Mouse (Mus musculus) right cerebral cortex, postnatal 14 days (tissue): ENCODE measurements around the gene Tmem182.

Source experiments
- DNase-seq: peaks from one replicate; pipeline ENCODE4 v3.0.0; 2022

Tmem182 gene

DNA sequence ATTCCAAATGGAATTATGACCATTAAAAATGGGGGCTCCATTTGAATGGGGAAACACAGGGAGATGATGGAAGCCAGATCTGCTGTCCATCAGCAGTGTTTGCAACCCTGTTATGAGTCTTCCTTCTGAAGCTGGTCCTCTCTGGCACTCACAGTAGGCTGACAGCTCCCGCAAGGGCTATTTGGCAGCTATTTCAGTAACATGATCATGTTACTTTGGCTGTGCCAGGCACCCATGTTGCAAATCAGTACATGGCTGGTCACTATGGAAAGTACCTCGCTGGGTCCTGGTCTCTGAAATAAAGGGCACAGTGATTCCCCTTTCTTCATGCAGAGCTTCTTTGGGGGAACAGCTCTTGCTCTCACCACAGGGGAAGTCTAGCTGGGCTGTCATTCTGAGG lies 62.2 kb downstream of the Tmem182 start:
- DNase-seq, result no peak

DNA sequence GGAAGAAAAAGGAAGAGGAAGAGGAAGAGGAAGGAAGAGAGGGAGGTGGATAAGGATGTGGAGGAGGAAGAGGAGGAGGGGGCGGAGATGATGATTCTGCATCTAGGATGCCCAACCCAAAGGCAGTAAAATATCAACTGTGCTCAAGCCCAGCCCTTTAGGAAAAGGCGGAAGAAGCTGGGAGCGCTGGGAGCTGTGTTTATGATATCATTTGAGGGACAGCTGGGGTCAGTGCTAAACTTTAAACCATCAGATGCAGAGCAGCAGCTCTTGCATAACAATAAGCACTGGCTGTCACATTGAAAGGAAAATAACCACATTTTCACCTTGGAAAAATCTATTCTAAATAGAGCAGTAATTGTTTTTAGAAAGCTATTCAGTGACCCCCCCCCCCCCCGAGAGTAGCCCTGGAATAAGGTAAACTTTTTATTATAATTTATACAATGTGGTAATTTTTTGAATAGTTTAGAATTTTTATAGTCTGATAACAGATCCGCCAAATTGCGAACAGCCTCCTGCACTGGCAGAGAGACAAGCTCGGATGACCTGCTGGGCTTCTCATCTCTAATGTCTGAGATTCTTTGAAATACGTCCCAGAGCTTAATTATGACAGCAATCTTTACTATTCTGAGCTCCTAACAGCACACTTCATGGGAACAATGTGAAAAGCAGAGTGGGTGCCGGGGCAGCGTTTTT lies 68.5 kb downstream of the Tmem182 start:
- DNase-seq, result no peak

DNA sequence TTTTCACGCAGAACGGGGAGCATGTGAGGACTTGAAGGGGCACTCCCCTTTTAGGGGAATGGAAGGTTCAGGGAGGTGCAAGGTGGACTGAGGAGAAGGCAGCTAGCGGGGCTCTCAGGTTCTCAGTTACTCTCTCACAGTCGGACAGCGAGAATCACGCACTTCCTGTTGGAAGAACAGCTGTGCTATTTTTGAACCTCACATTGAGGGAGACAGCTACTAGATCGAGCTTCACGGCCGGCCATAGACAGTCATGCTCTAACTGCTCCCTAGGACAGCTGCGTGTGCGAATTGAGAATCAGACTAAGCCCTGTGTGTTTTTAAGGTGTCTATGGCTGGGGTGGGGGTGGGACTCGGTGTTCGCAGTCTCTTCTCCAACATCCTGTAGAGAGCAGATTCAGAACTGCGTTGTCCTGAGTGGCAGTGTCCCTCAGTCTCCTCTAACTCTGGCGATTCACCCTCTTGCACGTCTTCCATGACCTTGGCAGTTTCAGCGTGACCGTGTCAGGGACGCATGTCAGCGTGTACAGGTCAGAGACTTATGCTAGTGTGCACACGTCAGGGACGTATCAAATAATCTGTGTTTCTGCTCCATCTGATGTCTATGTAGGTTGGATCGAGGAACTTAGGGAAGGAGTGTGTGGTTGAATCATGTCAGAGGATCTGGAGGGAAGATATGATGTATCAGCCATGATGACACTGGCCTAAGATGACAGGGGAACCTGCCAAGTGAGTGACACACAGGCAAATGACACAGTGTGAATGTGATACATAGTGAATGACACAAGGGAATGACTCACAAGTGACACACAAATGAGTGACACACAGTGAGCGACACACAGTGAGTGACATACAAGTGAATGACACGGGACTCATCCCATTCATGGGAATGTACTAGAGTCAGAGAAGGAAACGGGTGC lies 69.3 kb downstream of the Tmem182 start:
- DNase-seq, result no peak

DNA sequence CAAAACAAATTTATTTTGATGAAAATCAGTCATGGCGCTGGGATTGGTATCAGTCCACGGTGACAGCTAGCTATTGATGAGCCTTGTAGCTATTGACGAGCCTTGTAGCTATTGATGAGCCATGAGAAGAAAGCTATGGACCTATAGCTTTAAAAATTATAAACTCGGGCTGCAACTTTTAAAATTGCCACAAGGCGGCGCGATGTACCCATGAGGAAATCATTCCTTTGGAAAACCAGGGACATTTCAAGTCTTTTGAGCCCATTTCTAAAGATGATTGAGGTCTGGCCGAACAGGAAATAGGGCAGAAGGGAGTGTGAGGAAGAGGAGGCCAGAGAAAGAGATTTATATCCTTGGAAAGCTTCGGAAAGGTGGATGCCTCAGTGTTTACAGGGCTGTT lies 73.7 kb downstream of the Tmem182 start:
- peak; percentile 81 for DNase-seq

DNA sequence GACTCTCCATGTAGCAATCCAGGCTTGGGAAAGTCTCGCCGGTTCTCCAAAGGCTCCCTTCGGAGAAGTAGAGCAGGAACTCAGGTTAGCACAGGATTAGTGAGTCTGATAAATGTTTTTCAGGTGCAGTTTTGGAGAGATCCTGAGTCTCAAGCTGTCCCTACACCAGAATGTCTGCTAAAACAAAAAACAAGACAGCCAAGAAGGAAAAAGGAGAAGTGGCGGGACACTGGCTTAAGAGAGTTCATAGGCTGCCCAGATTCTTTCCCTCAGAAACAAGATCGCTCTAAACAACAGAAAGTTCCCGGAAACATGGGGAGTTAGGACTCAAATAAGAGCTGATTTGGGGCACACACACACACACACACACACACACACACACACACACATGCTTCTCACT lies 74.1 kb downstream of the Tmem182 start:
- DNase-seq, result no peak

DNA sequence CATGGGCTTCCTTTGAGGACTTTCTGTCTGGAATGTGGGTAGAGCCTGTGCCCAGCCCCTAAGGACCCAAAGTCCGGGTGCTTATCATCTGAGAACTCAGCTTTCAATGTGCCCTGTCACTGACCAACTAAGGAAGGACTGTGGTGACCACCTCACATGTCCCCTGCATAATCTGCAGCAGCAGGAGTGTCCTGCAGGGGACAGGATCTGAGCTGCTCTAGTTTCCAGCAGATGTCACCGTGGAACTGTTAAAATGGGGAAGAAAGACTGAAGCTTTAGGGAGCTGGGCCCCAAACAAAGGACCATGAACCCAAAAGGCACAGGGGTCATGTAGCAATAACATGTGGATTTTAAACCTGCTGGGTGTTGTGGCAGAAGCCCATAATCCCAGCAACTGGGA lies 75.1 kb downstream of the Tmem182 start:
- no peak for DNase-seq

DNA sequence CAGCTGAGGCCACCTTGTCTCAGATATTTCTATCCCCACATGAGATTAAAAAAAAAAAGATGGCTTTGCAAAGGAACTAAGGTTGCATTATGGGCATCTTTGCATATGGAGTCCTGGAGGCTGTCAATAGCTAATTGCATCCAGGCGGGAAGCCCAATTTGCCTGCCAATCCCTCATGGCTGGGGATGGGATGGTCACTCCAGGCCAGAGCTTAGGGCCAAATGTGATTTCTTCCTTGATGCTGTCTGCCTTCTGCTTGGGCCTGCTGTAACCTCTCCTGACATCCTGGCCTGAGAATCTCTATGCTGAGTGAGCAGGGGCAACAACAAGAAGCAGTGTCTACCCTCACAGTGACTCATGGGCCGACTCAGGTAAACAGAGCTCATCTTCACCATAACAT lies 78.5 kb downstream of the Tmem182 start:
- DNase-seq, result no peak

DNA sequence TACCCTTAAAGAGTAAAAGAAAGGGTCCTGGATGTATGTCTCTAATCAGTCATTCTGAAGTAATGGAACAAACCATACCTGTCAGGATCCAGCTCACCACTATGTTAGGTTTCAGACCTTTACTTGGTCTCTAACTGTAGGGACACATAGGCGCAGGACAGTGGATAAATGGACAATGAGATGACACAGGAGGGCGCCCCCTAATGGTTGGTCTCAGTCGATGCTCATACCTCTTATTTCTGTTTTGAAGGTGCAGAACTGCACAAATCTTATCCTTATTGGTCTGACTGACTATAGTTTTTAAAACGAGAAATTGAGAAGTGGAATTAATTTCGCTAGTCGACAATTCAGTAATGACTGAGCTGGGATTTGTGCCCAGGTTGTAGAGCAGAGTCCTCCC lies 79.5 kb downstream of the Tmem182 start:
- DNase-seq, result no peak

DNA sequence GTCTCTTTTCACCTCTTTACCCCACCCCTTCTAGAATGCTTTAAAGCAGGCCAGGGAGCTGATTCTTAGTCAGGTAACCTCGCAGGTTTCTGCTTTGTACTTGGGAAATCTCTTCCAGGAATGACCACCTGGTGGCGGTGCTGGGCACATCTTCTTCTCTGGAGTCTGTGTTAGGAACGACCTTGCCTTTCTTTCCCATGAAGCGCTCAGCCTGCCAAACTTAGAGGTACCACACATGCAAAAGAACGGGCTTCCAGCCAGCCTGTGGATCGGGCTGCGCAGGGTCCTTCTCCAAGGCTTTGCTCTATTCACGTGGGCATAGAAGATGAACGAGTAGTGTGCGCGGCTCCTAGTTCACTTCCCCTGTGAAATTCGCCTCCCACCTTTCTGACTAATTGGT lies 82.3 kb downstream of the Tmem182 start:
- DNase-seq, result peak; percentile 79

DNA sequence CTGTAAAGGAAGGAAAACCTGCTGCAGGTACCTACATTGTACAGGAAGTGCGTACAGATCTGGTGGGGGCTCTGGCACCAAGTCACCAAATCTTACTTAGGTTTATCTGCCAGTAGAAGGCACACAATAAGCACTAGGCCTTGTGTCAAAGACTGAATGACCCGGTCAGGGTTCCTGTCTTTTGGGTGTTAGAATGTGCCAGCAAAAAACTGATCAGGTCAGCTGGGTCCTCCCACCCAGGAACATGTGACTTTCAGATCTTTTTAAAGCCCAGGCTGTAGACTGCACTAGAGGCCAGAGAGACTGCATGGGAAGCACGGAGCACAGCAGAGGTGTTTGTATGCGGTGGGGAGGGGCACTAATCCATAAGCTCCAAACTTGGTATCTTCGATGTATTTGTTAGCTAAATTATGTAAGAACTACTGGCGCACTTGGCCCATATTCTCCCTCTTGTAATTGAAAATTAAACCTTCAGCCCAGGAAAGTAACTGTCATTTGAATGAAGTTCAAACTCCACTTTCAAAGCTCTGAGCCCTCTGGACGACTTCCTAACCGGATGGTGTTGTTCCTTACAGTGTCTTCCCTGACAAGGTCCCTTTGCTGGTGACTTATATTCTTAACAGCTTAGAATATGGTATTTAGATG lies 83.1 kb downstream of the Tmem182 start:
- DNase-seq, result no peak

DNA sequence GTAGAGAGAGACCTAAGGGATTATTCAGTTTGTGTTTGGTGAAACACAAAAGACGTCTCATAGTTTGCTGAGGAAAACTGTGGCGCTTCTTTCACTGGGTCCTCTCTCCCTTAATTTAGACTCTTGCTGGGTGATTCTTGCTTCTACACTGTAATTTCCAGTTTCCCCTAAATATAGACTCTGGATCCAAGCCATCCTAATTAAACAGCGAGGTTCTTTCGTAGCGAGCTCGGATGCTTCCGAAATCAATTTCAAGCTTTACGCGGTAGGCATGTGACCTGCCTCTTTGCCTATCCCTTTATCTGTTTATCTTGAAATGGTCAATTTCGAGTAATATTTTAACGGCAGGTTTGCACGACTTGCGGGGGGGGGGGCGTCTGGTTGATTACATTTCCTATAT lies 84.2 kb downstream of the Tmem182 start:
- no peak for DNase-seq

DNA sequence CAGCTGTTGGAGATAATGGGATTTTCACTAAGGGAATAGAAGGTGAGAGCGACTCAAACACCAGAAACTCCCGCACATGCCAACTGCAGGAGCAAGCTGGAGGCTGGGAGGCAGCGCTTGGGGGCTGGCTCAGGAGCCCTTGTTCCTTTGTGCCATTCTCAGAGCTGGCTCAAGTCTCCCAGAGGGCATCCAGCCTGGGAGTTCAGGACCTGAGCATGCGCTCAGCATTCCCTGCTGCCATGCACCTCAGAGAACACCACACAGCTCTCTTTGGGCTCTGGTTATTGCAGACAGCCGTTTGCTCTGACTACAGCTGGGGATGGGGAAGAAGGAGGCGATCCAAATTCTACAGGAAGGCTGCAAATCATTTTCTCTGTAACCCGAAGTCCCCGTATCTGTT lies 84.8 kb downstream of the Tmem182 start:
- DNase-seq, result no peak

DNA sequence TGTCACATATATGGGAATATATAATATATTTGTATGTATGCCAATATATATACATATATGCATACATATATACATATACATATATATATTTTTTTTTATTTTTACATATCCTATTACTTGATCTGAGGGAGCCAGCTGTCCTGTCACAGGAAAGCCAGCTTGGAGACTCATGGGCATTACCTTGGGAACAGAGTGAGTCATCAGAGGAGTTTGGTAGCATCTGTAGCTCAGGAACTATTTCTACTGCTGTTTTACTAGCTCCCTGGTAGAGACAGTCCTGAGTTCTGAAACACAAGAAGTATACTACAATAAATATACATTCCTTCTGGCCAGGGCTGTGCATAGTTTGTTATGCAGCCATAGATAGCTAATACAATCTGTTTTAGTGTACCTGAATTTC lies 98.3 kb downstream of the Tmem182 start:
- DNase-seq, result no peak
